Mouse (Mus musculus) E14TG2a.4 (cell line): ENCODE data around the gene Nudt19.

Source experiments
- H3K27me3 ChIP-seq: 2 replicates; pipeline ENCODE4 v1.6.1; 2014; ENCODE audit warnings: low read length, control low read depth; ENCODE audit not compliant: insufficient read depth
- H3K36me3 ChIP-seq: 2 replicates; pipeline ENCODE4 v1.6.1; 2014; ENCODE audit warnings: low read length, control low read depth; ENCODE audit not compliant: insufficient read depth
- H3K4me1 ChIP-seq: replicated peaks from 2 replicates; pipeline ENCODE4 v1.6.1; 2014; ENCODE audit warnings: low read depth, low read length, control low read depth
- H3K4me3 ChIP-seq: replicated peaks from 2 replicates; pipeline ENCODE4 v1.5.1; 2014; ENCODE audit warnings: mild to moderate bottlenecking, low read length
- H3K9me3 ChIP-seq: 2 replicates; pipeline ENCODE4 v1.6.1; 2014; ENCODE audit warnings: low read length, control low read depth
- CTCF ChIP-seq: conservative IDR thresholded peaks from 2 replicates; pipeline ENCODE4 v1.5.1; 2014; ENCODE audit warnings: low read length
- NANOG ChIP-seq: IDR thresholded peaks from 2 replicates; pipeline ENCODE4 v1.6.1; 2014; ENCODE audit warnings: borderline replicate concordance, low read length, mixed read lengths
- POU5F1 ChIP-seq: IDR thresholded peaks from 2 replicates; pipeline ENCODE4 v1.6.1; 2014; ENCODE audit warnings: low read length, borderline replicate concordance

Nudt19 gene

GRCm38 (mm10) chr7:35588680-35589428 lies 32.8 kb upstream of the Nudt19 start:
- Histone ChIP-seq H3K9me3 (no peaks in the 10 kb centered on the region), H3K27me3 (peaks cover 14% of the 10 kb centered on the region), H3K36me3 (peaks cover 44% of the 10 kb centered on the region), H3K4me1 (peaks cover 56% of the 10 kb centered on the region), H3K4me3 (no peak overlapping the region)
- TF ChIP-seq NANOG (no peak), POU5F1 (no peak)

- Histone ChIP-seq H3K27me3 (peaks cover 24% of the 10 kb centered on the region), H3K4me1 (peaks cover 50% of the 10 kb centered on the region), H3K36me3 (peaks cover 33% of the 10 kb centered on the region), H3K9me3 (no peaks in the 10 kb centered on the region), H3K4me3 (0 out of 2 replicates have a peak overlapping the region, but pooled peaks have one; percentile 10)
- no peak for TF ChIP-seq NANOG
- no peak for TF ChIP-seq POU5F1
- TF ChIP-seq CTCF = no peak
Measured at GRCm38 (mm10) chr7:35587728-35588127, 31.6 kb upstream of the Nudt19 start.

DNA sequence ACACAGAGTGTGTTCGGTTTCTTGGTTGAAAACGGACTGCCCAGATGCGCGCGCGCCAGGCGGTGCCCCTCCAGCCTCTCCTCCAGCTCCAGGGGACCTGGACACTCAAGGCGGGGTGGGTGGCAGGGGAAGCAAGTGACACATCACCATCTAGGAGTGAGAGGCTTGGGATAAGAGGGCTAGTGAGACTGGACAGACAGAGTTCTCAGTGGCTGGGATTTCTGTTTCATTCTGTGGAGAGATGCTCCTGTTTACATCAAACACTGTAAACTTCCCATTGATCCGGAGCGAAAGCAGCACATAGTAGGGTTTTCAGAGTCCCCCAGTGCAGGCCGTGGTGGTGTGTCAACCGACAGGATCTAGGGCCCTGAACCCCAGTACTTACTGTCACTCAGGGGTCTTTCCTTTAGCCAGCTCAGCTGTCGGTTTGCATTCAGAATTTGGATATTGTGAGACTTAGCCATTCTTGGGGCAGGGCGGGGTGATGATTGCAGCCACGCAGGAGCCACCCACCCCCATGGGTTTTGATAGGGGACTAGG lies 30.9 kb upstream of the Nudt19 start:
- TF ChIP-seq CTCF = no peak
- no peak for TF ChIP-seq NANOG

DNA sequence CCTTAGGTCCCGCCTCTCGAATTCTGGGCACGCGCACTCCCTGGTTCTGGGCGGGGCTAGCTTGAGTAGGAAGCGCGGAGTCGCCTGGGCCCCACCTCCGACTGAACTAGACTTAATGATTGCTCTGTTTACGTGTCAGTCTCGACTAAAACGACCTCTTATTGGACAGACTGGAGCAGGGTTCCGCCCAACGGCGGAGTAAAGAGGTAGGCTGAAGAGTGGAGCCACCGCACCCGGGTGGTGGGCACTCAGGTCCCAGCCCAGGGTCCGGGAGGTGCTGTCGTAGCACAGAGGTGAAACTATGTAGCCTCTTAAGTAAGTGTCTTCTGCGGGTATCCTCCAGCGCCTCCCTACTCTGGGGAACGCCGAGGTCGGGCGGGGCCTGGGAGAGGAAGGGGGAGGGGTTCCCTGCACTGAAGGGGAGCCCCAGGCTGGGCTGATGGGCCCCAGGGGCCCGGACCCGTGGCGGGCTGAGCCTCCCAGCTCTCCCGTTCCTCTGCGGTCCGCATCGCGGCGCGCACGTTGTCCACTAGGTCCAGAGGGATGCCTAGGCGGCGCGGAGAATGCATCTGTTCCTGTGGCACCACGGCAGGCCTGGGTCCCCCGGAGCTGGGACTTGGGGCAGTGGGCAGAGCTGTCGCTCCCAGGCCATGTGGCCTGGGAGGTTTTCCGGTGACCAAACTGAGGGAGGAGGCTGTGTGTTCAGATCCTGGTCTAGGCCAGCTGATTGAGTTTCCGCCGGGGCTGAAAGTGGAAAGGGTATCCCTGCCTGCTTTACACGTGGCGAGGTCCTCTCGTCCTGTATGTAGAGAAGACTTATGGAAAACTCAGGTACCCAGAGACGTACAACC lies 30.2 kb upstream of the Nudt19 start, which contains the start of gene Ankrd27:
Gene Ankrd27 (plus strand): TSS at position 190 of the 851 bp plus-strand sequence.
- Histone ChIP-seq H3K4me1 (peaks cover 48% of the 10 kb centered on the region), H3K4me3 (peak within 1 kb of the TSS; percentile 97), H3K27me3 (peaks cover 27% of the 10 kb centered on the region), H3K36me3 (peaks cover 19% of the 10 kb centered on the region), H3K9me3 (no peaks in the 10 kb centered on the region)
- TF ChIP-seq POU5F1 (no peak), NANOG (no peak), CTCF (no peak)

More for the DNA sequence above, 30.9 kb upstream of the Nudt19 start:
- Histone ChIP-seq H3K4me3 (peak overlapping the region; percentile 97), H3K27me3 (peaks cover 24% of the 10 kb centered on the region), H3K9me3 (no peaks in the 10 kb centered on the region), H3K36me3 (peaks cover 25% of the 10 kb centered on the region), H3K4me1 (peaks cover 50% of the 10 kb centered on the region)

- peaks cover 39% of the 10 kb centered on the region for H3K4me1 ChIP-seq
- TF ChIP-seq CTCF (no peak), NANOG (no peak), POU5F1 (no peak)
- peaks cover 11% of the 10 kb centered on the region; the same call in 1 of the 2 replicates for H3K36me3 ChIP-seq
- no peaks in the 10 kb centered on the region for H3K9me3 ChIP-seq
- peaks cover 31% of the 10 kb centered on the region for H3K27me3 ChIP-seq
- peak within 1 kb of the TSS; percentile 97 for H3K4me3 ChIP-seq
Measured at GRCm38 (mm10) chr7:35585191-35586054, 29.3 kb upstream of the Nudt19 start, which contains the start of gene Rgs9bp. TSS of gene Rgs9bp (minus strand) at chr7:35585582.

- H3K36me3 ChIP-seq = peaks cover 11% of the 10 kb centered on the region; the same call in 1 of the 2 replicates
- H3K9me3 ChIP-seq = no peaks in the 10 kb centered on the region
- peaks cover 40% of the 10 kb centered on the region for H3K4me1 ChIP-seq
- no peak for TF ChIP-seq CTCF
- peak overlapping the region; percentile 97 for H3K4me3 ChIP-seq
- peaks cover 31% of the 10 kb centered on the region for H3K27me3 ChIP-seq
Measured at GRCm38 (mm10) chr7:35584786-35585190, 28.7 kb upstream of the Nudt19 start.

DNA sequence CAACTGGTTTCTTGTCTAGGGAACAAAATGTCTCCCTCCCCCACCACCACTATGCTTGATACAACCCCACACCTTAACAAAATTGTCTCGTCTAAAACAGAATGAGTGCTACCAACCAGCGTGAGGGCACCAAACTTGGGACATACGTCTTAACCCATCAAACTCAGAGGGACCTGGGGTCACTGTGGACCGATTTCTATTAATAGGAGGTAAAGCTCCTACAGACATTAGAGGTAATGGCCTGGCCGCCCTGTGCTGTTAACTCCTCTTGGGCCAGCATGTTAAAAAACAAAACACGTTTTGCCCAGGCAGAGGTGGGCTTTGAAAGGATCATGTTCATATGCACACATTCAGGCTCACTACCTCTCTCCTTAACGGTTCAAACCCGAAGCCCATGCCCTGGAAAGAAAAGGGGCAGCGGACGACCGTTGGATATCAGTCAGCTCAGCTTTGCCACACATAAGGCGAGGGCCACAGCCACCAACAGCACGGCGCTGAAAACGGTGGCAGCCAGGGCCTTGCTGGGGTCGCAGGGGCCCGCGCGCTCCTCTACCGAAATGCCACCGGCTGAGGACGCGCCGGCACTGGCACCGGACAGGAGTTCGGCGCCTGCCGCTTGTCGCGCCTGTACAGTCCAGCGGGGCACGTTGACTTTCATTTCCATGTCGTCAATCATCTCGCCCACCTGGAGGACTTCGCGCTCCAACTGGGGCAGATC lies 28.1 kb upstream of the Nudt19 start:
- peaks cover 31% of the 10 kb centered on the region for H3K27me3 ChIP-seq
- peak overlapping the region; percentile 97 for H3K4me3 ChIP-seq
- peaks cover 11% of the 10 kb centered on the region; the same call in 1 of the 2 replicates for H3K36me3 ChIP-seq
- H3K9me3 ChIP-seq = no peaks in the 10 kb centered on the region
- no peak for TF ChIP-seq POU5F1
- peaks cover 45% of the 10 kb centered on the region for H3K4me1 ChIP-seq
